Mouse (Mus musculus) intestine, embryonic 14.5 days (tissue): Measurements from ENCODE around the gene Ermap. TPM values are rescaled to one million over a fixed set of nuclear protein-coding genes. Genes with fewer than 3 reads are reported as not detected.

ENCODE experiments used
- ATAC-seq: fragments of 200-750 bp; cut with Nextera tagmentation; replicated peaks from 2 replicates; pipeline ENCODE4 v1.8.0; 2017; ENCODE audit warnings: low read depth, moderate number of reproducible peaks, moderate TSS enrichment, moderate library complexity; ENCODE audit not compliant: low FRiP score, low TSS enrichment
- DNase-seq: peaks from one replicate; pipeline ENCODE4 v3.0.0-alpha.2; 2018; ENCODE audit warnings: low spot score
- H3K27ac ChIP-seq: fragments of 300-500 bp; sonication (generic); 2 replicates; pipeline ENCODE4 v1.5.1; 2014; ENCODE audit warnings: low read depth, mild to moderate bottlenecking, control low read depth
- H3K27me3 ChIP-seq: fragments of 300-500 bp; sonication (generic); replicated peaks from 2 replicates; pipeline ENCODE4 v1.6.1; 2014; ENCODE audit warnings: low read length, control low read depth; ENCODE audit not compliant: control insufficient read depth, insufficient read depth
- H3K36me3 ChIP-seq: fragments of 300-500 bp; sonication (generic); 2 replicates; pipeline ENCODE4 v1.6.1; 2014; ENCODE audit warnings: low read length, control low read depth; ENCODE audit not compliant: control insufficient read depth, insufficient read depth
- H3K4me1 ChIP-seq: fragments of 300-500 bp; sonication (generic); replicated peaks from 2 replicates; pipeline ENCODE4 v1.6.1; 2014; ENCODE audit warnings: low read length, control low read depth, mixed read lengths; ENCODE audit not compliant: control insufficient read depth, insufficient read depth
- H3K4me2 ChIP-seq: fragments of 300-500 bp; sonication (generic); 2 replicates; pipeline ENCODE4 v1.6.1; 2014; ENCODE audit warnings: low read length
- H3K4me3 ChIP-seq: fragments of 300-500 bp; sonication (generic); 2 replicates; pipeline ENCODE4 v1.5.1; 2014; ENCODE audit warnings: low read depth, low read length, control low read depth, mixed read lengths
- H3K9ac ChIP-seq: fragments of 300-500 bp; sonication (generic); 2 replicates; pipeline ENCODE4 v1.6.1; 2014; ENCODE audit warnings: mild to moderate bottlenecking, low read length
- H3K9me3 ChIP-seq: fragments of 300-500 bp; sonication (generic); 2 replicates; pipeline ENCODE4 v1.6.1; 2016; ENCODE audit warnings: low read length, control low read depth; ENCODE audit not compliant: control insufficient read depth
- WGBS: fragments of 180-500 bp; shearing (Covaris S2); extraction: QIAGEN DNeasy Blood & Tissue Kit; methylation state at CpG from one replicate; pipeline ENCODE4 v1.1.7; 2014; 5-methylcytosine and 5-hydroxymethylcytosine counted together
- polyA plus RNA-seq: library from polyadenylated mRNA; unstranded; fragments of >200 nt; fragmentation: Nextera tagmentation; extraction: Ambion mirVana; gene quantifications from 2 replicates; pipeline ENCODE4 v1.2.1, GENCODE M21; 2014

The Ermap gene
- polyA plus RNA-seq, 1 experiment from 2014 or later = 0.42 TPM

DNA sequence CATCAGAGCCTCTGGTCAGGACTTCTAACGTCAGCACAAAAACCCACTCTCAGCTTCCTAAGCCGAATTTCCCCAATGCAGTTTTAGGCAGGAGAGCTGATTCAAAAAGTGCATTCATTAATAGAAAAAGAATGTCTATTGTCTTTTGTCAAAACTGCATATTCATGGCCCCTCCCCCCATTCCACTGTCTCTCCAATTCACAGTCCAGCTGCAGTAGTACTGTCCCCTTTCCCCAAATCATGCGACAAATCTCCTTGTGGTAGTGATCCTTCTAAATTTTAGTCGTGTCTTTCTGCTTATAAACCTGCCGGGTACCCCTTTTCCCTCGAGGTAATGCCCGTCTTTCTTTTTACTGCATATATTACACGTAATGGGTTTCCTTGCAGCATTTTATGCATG is 51.0 kb downstream of the Ermap start:
- Histone ChIP-seq H3K27me3 (no peaks in the 10 kb centered on the region), H3K4me1 (no peaks in the 10 kb centered on the region), H3K9ac (no peak overlapping the region), H3K27ac (no peak overlapping the region), H3K36me3 (peaks cover 39% of the 10 kb centered on the region), H3K9me3 (no peaks in the 10 kb centered on the region), H3K4me2 (no peak overlapping the region), H3K4me3 (no peak overlapping the region)
- DNase-seq = no peak
- 68% methylated on average over 8 of the region's 8 CpGs for WGBS
- no peak for ATAC-seq

DNA sequence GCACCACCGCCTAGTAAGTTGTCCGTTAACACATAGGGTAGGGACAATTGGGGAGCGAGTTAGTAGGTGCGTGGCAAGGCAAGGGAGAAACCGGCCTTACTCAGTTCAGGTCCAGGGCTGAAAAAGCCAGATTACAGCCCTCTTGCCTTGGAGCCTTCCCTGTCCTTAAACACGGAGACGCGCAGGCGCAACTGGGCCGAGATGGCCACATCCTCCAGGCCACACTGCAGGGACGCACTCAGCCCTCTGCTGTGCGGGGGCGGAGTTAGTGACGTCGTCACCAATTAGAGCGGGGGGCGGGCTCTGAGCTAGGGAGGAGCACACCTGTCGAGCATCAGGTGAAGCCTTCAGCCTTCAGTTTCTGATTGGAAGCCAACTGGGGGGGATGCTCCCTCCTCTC is 51.6 kb downstream of the Ermap start:
- Histone ChIP-seq H3K4me1 (no peaks in the 10 kb centered on the region), H3K36me3 (peaks cover 45% of the 10 kb centered on the region), H3K4me2 (peak overlapping the region; percentile 40), H3K4me3 (0 out of 2 replicates have a peak overlapping the region, but pooled peaks have one; percentile 11), H3K9me3 (no peaks in the 10 kb centered on the region), H3K9ac (no peak overlapping the region), H3K27ac (peak overlapping the region; percentile 19; the same call in 1 of the 2 replicates), H3K27me3 (no peaks in the 10 kb centered on the region)
- WGBS = 12% methylated on average over 18 of the region's 18 CpGs
- peak; percentile 83 for ATAC-seq
- DNase-seq = peak; percentile 84

DNA sequence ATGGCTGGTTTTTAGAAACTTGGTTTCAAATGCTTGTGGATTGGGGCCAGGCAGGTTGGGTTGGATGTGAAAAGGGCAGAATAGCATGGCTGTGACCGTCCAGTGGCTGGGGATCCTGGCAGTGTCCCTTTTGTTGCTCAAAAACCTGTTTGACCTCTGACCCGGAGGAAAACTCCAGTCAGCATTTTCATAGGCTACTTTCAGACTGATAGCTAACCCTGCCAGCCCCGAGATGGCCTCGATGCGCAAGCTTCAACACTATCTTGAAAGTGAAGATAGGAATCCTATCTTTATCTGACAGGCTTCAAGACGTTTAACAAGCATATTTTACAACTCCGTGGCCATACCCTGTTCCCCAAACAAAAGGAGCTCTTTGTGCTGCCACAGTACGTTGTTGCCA is 52.5 kb downstream of the Ermap start:
- WGBS = 67% methylated on average over 8 of the region's 8 CpGs
- H3K9me3 ChIP-seq = no peaks in the 10 kb centered on the region
- H3K4me1 ChIP-seq = no peaks in the 10 kb centered on the region
- DNase-seq (no peak), ATAC-seq (no peak)
- H3K36me3 ChIP-seq = peaks cover 53% of the 10 kb centered on the region
- no peak overlapping the region for H3K27ac ChIP-seq
- no peaks in the 10 kb centered on the region for H3K27me3 ChIP-seq
- H3K9ac ChIP-seq = no peak overlapping the region
- no peak overlapping the region for H3K4me3 ChIP-seq
- no peak overlapping the region for H3K4me2 ChIP-seq

DNA sequence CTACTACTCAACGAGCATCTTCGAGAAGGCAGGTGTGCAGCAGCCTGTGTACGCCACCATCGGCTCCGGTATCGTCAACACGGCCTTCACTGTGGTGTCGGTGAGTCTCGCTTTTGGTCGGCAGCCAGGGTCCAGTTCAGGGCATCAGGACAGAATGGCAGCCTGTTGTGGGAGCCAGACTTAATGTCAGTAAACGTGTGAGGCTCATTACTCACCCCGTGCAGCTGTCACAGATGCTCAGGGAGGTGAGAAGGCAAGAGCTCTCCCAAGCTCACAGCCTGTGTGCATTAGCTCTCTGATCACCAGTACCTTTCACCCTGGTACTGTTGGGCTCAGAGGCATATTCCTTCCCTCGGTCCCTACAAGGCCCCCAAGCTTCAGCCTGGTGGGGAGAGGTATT is 56.0 kb downstream of the Ermap start:
- Histone ChIP-seq H3K27me3 (no peaks in the 10 kb centered on the region), H3K36me3 (peaks cover 82% of the 10 kb centered on the region), H3K4me2 (no peak overlapping the region), H3K4me3 (no peak overlapping the region), H3K9ac (no peak overlapping the region), H3K4me1 (no peaks in the 10 kb centered on the region), H3K9me3 (no peaks in the 10 kb centered on the region), H3K27ac (no peak overlapping the region)
- WGBS = 92% methylated on average over 13 of the region's 13 CpGs
- no peak for DNase-seq
- no peak for ATAC-seq

DNA sequence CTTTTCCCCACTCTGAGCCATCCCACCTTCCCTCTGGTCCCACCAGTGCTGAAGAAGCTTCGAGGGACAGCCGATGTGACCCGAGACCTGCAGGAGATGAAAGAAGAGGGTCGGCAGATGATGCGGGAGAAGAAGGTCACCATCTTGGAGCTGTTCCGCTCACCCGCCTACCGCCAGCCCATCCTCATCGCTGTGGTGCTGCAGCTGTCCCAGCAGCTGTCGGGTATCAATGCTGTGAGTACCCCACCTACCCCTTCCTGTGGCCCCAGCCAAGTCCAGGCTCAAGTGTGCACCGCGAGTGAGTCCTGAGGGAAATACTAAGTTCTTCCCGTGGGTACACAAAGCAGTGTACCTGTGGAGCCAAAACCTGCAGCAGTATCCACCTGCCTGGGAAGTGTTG is 56.5 kb downstream of the Ermap start:
- 92% methylated on average over 13 of the region's 13 CpGs for WGBS
- ATAC-seq (no peak), DNase-seq (no peak)
- Histone ChIP-seq H3K4me3 (no peak overlapping the region), H3K9me3 (no peaks in the 10 kb centered on the region), H3K27ac (no peak overlapping the region), H3K36me3 (peaks cover 88% of the 10 kb centered on the region), H3K4me1 (no peaks in the 10 kb centered on the region), H3K27me3 (no peaks in the 10 kb centered on the region), H3K9ac (no peak overlapping the region), H3K4me2 (no peak overlapping the region)

DNA sequence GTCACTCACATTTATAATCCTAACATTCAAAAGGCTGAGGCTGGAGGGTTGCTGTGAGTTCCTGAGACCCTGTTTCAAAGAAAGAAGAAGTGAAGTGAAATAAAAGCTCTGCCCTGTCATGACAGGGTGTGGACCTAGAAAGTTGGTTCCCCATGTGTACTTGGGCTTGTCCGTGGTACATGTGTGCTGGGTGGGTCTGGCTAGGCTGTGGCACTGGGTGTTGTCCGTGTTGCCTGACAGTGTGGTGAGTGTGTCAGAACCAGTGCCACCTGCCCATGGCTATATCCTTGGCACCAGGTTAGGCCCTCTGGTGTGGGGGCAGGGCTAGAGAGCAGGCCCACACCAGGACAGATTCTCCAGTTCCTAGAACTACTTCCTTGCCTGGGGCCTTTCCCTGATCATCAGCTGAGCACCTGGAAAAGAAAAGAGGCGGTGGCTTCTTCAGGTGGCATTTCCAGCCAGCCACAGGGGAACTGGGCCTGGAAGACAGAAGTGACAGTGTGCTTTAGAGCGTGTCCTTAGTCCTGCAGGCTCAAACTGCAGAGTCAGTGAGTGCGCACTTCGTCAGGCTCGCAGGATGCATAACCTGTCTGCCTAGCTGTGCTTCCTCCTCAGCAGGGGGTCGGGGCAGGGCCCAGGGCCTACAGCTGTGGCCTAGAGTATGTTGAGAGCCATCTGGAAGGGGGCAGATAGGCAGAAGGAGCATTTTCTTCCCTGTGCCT is 58.5 kb downstream of the Ermap start:
- DNase-seq (no peak), ATAC-seq (no peak)
- Histone ChIP-seq H3K27me3 (no peaks in the 10 kb centered on the region), H3K27ac (no peak overlapping the region), H3K4me2 (no peak overlapping the region), H3K36me3 (peaks cover 91% of the 10 kb centered on the region), H3K4me3 (no peak overlapping the region), H3K9ac (no peak overlapping the region), H3K4me1 (no peaks in the 10 kb centered on the region), H3K9me3 (no peaks in the 10 kb centered on the region)
- WGBS = 87% methylated on average over 8 of the region's 8 CpGs

DNA sequence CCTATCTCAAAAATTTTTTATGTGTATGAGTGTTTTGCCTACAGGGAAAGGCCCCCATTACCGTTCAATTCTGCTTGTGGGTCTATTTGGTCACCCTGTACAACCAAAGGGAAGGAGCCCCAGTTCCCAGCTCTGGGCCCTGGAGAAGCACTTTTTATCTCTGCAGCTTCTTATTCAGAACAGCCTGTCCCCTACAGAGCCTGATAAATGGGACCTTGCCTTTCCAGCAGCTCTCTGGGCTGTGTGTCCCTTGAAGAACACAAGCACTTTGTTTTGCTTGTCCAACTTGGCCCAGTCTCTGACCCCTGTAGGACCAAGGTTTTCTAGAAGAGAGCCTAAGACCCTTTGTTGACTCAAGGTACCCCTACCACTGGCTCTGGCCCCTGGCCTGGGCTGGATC is 60.7 kb downstream of the Ermap start:
- no peak overlapping the region for H3K9ac ChIP-seq
- H3K27ac ChIP-seq = no peak overlapping the region
- H3K4me3 ChIP-seq = no peak overlapping the region
- DNase-seq (no peak), ATAC-seq (no peak)
- no peaks in the 10 kb centered on the region for H3K27me3 ChIP-seq
- no peak overlapping the region for H3K4me2 ChIP-seq
- H3K9me3 ChIP-seq = no peaks in the 10 kb centered on the region
- 95% methylated on average over 1 of the region's 1 CpGs for WGBS
- H3K36me3 ChIP-seq = peaks cover 84% of the 10 kb centered on the region
- no peaks in the 10 kb centered on the region; the same call in 1 of the 2 replicates for H3K4me1 ChIP-seq

DNA sequence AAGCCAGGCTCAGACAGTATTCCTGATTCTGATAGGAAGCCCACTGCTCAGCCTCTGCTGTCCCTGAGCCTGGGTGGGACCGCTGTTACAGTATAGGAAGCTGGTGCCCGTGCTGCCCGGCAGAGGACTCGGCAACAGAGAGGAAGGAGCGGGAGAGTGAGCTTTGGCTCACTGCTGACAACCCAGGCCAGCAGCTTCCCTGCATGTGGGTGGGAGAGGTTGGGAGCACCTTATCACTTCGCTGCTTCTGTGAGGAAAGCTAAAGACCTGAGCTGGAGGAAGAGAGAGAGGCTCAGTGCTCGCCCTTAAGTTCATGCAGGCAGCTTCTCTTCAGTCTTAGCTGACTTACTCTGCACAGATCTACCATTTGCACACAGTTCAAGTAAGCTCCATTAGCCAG is 61.3 kb downstream of the Ermap start:
- 85% methylated on average over 7 of the region's 7 CpGs for WGBS
- Histone ChIP-seq H3K9me3 (no peaks in the 10 kb centered on the region), H3K4me3 (no peak overlapping the region), H3K4me1 (no peaks in the 10 kb centered on the region; the same call in 1 of the 2 replicates), H3K27ac (no peak overlapping the region), H3K4me2 (no peak overlapping the region), H3K27me3 (no peaks in the 10 kb centered on the region), H3K9ac (no peak overlapping the region), H3K36me3 (peaks cover 83% of the 10 kb centered on the region)
- DNase-seq (no peak), ATAC-seq (no peak)

DNA sequence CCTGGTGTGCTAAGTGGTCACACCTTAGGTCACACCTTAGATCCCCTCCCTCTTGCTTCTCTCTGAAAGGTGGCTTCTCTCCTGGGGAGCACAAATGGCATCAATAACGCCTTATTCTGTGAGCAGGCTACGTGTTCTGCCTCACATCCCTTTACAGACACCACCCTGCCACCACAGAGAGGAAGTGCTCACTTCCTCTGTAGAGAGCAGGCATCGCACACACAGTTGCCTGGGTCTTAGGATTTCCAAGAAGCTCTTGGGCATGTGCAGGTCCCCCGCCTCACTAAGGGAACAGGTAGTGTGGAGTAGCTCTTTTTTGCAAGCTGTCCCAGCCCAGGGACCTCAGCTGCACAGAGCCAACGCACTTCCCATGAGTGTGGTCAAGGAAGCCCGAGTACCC is 62.6 kb downstream of the Ermap start:
- Histone ChIP-seq H3K9ac (no peak overlapping the region), H3K27me3 (no peaks in the 10 kb centered on the region), H3K4me1 (no peaks in the 10 kb centered on the region; the same call in 1 of the 2 replicates), H3K36me3 (peaks cover 77% of the 10 kb centered on the region), H3K9me3 (no peaks in the 10 kb centered on the region), H3K4me3 (no peak overlapping the region), H3K4me2 (no peak overlapping the region), H3K27ac (no peak overlapping the region)
- ATAC-seq = no peak
- DNase-seq = no peak
- 69% methylated on average over 6 of the region's 6 CpGs for WGBS
